Mouse (Mus musculus): ENCODE measurements around the gene Tinf2.

DNA sequence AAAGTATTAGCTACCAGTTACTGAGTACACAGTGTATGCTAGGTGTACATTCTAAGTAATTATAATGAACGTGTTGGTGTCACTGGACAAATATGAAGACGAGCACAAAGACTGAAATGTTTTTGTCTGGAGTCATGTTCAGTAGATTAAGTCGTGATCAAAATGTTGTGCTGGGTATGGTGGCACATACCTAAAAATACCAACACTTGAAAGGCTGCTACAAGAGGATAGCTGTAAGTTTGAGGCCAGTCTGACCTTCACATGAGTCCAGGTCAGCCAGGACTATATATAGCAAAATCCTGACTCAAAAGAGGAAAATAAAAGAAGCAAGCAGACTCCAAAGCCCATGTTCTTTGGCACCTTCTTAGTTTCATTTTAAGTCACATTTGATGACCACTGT lies 24.7 kb downstream of the Tinf2 start:
- TF ChIP-seq CTCF (IDR thresholded peaks at IDR 0.05) (no peak), EP300 (IDR thresholded peaks at IDR 0.05) (no peak)
